Mouse (Mus musculus) embryonic facial prominence, embryonic 12.5 days (tissue): ENCODE data around the gene Casc1. TPM values are rescaled to one million over a fixed set of nuclear protein-coding genes. Genes with fewer than 3 reads are reported as not detected.
A peak's percentile ranks its signal among the peaks of the same experiment; 100 is the strongest.

Experiments used
- ATAC-seq: fragments of 200-750 bp; cut with Nextera tagmentation; 2 replicates; pipeline ENCODE4 v1.8.0; 2017; ENCODE audit not compliant: insufficient number of reproducible peaks, insufficient read depth, low FRiP score, low TSS enrichment
- H3K27ac ChIP-seq: fragments of 300-500 bp; sonication (generic); 2 replicates; pipeline ENCODE4 v1.5.1; 2016; ENCODE audit warnings: mild to moderate bottlenecking
- H3K27me3 ChIP-seq: fragments of 300-500 bp; sonication (generic); 2 replicates; pipeline ENCODE4 v1.6.1; 2016; ENCODE audit warnings: mild to moderate bottlenecking, moderate library complexity
- H3K36me3 ChIP-seq: fragments of 300-500 bp; sonication (generic); 2 replicates; pipeline ENCODE4 v1.6.1; 2016; ENCODE audit warnings: mild to moderate bottlenecking
- H3K4me1 ChIP-seq: fragments of 300-500 bp; sonication (generic); 2 replicates; pipeline ENCODE4 v1.6.1; 2016
- H3K4me2 ChIP-seq: fragments of 300-500 bp; sonication (generic); replicated peaks from 2 replicates; pipeline ENCODE4 v1.6.1; 2016; ENCODE audit warnings: mild to moderate bottlenecking, moderate library complexity
- H3K4me3 ChIP-seq: fragments of 300-500 bp; sonication (generic); 2 replicates; pipeline ENCODE4 v1.5.1; 2016; ENCODE audit warnings: mild to moderate bottlenecking
- H3K9ac ChIP-seq: fragments of 300-500 bp; sonication (generic); 2 replicates; pipeline ENCODE4 v1.6.1; 2016; ENCODE audit warnings: mild to moderate bottlenecking, moderate library complexity
- H3K9me3 ChIP-seq: fragments of 300-500 bp; sonication (generic); 2 replicates; pipeline ENCODE4 v1.6.1; 2016; ENCODE audit warnings: mild to moderate bottlenecking, moderate library complexity
- WGBS: fragments of 180-500 bp; shearing (Covaris S2); methylation state at CpG from one replicate; pipeline ENCODE4 v1.1.7; 2016; 5-methylcytosine and 5-hydroxymethylcytosine counted together
- polyA plus RNA-seq: library from polyadenylated mRNA; unstranded; fragments of >200 nt; fragmentation: Nextera tagmentation; extraction: Ambion mirVana; gene quantifications from 2 replicates; pipeline ENCODE4 v1.2.1, GENCODE M21; 2016

The Casc1 gene
- polyA plus RNA-seq, 1 experiment from 2014 or later = 0.35 TPM

GRCm38 (mm10) chr6:145235367-145235766 lies 24.6 kb upstream of the Casc1 start:
- Histone ChIP-seq H3K9me3 (no peaks in the 10 kb centered on the region), H3K4me3 (no peak overlapping the region), H3K27me3 (no peaks in the 10 kb centered on the region), H3K36me3 (peaks cover 4% of the 10 kb centered on the region), H3K9ac (no peak overlapping the region), H3K4me2 (no peak overlapping the region), H3K27ac (no peak overlapping the region), H3K4me1 (no peaks in the 10 kb centered on the region)
- WGBS = 83% methylated on average over 6 of the region's 6 CpGs
- ATAC-seq = no peak

DNA sequence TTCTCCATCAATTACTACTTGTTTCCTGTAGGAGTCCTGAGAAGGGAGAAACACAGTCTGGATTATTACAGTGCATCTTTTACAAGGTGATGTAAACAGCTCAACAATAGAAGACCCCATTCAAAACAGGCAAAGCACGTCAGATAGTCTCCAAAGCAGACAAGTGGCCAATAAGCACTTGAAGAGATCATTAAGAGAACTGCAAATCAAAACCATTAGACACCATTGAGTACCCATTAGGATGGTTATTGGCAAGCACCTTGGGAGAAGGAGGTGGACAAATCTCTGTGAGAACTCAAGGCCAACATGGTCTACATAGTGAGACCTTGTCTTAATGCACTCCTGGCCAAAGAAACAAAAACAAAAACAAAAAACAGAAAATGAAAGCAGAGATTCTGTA lies 23.6 kb upstream of the Casc1 start:
- Histone ChIP-seq H3K27me3 (no peaks in the 10 kb centered on the region), H3K4me2 (no peak overlapping the region), H3K9me3 (no peaks in the 10 kb centered on the region), H3K4me1 (no peaks in the 10 kb centered on the region), H3K27ac (no peak overlapping the region), H3K4me3 (no peak overlapping the region), H3K9ac (no peak overlapping the region), H3K36me3 (peaks cover 4% of the 10 kb centered on the region)
- no peak for ATAC-seq
- WGBS = 84% methylated on average over 1 of the region's 1 CpGs

DNA sequence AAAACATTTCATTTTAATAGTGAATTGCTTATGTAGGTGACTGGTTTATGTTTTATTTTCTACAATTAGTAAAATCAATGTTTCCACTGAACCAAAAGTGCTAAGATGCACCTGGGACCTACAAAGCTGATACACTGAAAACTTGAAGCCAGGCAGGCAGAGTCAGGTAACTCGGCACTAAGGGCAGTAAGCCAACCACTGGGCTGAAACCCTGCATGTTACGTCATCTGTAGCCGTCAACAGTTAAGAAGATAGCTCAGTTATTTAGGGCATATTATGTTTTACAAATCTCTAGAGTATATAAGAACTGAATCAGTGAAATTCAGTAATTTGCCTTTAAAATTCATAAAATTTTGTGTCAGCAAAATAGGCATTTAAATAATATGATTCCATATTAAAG lies 15.5 kb upstream of the Casc1 start:
- Histone ChIP-seq H3K9ac (no peak overlapping the region), H3K9me3 (no peaks in the 10 kb centered on the region), H3K27ac (no peak overlapping the region), H3K27me3 (no peaks in the 10 kb centered on the region), H3K4me2 (no peak overlapping the region), H3K4me3 (no peak overlapping the region), H3K36me3 (peaks cover 4% of the 10 kb centered on the region), H3K4me1 (no peaks in the 10 kb centered on the region)
- WGBS = 92% methylated on average over 3 of the region's 3 CpGs
- ATAC-seq = no peak

DNA sequence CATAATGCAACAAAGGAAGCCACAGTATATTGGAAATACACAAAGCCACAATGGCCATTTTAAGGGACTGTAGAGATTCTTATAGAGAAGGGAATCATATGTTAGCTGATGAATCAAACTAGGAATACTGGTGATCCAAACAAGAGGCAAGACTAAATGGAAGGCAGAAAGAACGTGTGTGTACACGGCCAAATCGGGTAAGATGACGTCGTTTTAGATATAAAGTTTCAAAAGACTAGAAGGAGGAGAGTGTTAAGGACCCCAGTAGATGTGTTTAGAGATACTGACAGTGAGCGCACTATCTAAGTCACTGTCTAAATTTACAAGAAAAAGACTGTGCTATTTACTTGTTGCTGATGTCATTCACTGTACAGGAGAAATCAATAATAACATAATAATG lies 13.4 kb upstream of the Casc1 start:
- Histone ChIP-seq H3K9me3 (no peaks in the 10 kb centered on the region), H3K4me2 (no peak overlapping the region), H3K36me3 (peaks cover 6% of the 10 kb centered on the region; the same call in 1 of the 2 replicates), H3K4me3 (no peak overlapping the region), H3K4me1 (no peaks in the 10 kb centered on the region), H3K27ac (no peak overlapping the region), H3K27me3 (no peaks in the 10 kb centered on the region), H3K9ac (no peak overlapping the region)
- no peak for ATAC-seq
- 92% methylated on average over 6 of the region's 6 CpGs for WGBS

GRCm38 (mm10) chr6:145215826-145216225 lies 5.0 kb upstream of the Casc1 start:
- Histone ChIP-seq H3K4me2 (no peak overlapping the region), H3K36me3 (peaks cover 17% of the 10 kb centered on the region), H3K4me3 (no peak overlapping the region), H3K27ac (no peak overlapping the region), H3K4me1 (peaks cover 7% of the 10 kb centered on the region; the same call in 1 of the 2 replicates), H3K27me3 (no peaks in the 10 kb centered on the region), H3K9me3 (no peaks in the 10 kb centered on the region), H3K9ac (no peak overlapping the region)
- 90% methylated on average over 3 of the region's 3 CpGs for WGBS
- ATAC-seq = no peak

- H3K27me3 ChIP-seq = no peaks in the 10 kb centered on the region
- H3K9me3 ChIP-seq = no peaks in the 10 kb centered on the region
- peaks cover 10% of the 10 kb centered on the region; the same call in 1 of the 2 replicates for H3K4me1 ChIP-seq
- H3K9ac ChIP-seq = no peak overlapping the region
- no peak overlapping the region for H3K27ac ChIP-seq
- no peak for ATAC-seq
- no peak overlapping the region for H3K4me2 ChIP-seq
- 78% methylated on average over 2 of the region's 2 CpGs for WGBS
- no peak overlapping the region for H3K4me3 ChIP-seq
- H3K36me3 ChIP-seq = peaks cover 11% of the 10 kb centered on the region
Measured at GRCm38 (mm10) chr6:145213916-145214315, 3.1 kb upstream of the Casc1 start.

GRCm38 (mm10) chr6:145211376-145212305 lies 836 bp upstream of the Casc1 start:
- no peaks in the 10 kb centered on the region for H3K27me3 ChIP-seq
- ATAC-seq = peak; percentile 43
- peak overlapping the region; percentile 64 for H3K4me2 ChIP-seq
- peak overlapping the region; percentile 94 for H3K27ac ChIP-seq
- H3K9me3 ChIP-seq = no peaks in the 10 kb centered on the region
- peak overlapping the region; percentile 74 for H3K4me3 ChIP-seq
- H3K36me3 ChIP-seq = 0 out of 2 replicates have a peak, but pooled peaks cover 4% of the 10 kb centered on the region
- WGBS = 4% methylated on average over 21 of the region's 21 CpGs
- H3K9ac ChIP-seq = peak overlapping the region; percentile 82
- H3K4me1 ChIP-seq = peaks cover 10% of the 10 kb centered on the region; the same call in 1 of the 2 replicates

DNA sequence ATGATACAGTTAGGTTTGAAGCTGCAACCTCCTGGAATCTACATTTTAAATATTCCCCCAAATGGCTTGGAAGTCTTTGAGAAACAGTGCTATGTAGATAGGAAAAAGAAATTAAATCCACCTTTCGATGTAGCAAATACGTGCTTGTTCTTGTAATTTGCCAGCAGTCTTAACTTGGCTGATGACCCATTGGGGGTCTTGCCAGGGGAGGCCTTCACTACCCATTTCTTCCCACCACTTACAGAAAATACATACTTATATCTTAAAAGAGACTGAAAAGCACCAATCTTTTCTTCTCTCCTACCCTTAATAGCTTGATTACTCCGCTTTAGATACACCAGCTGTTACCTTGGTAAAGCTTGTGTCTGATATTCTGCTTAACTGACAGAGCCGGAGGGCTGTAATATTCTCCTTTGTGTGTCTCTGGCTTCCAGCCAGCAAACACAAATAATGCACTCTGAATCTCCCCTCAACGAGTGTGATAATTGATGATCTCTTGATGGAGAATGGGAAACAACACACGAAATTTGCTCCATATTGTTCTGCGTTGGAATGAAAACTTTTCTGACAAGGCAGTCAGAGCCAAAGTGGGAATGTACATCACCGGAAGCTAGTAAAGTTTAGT lies 637 bp downstream of the Casc1 start:
- H3K4me1 ChIP-seq = peaks cover 10% of the 10 kb centered on the region; the same call in 1 of the 2 replicates
- H3K9ac ChIP-seq = no peak overlapping the region; the same call in 1 of the 2 replicates
- no peaks in the 10 kb centered on the region for H3K27me3 ChIP-seq
- H3K4me3 ChIP-seq = peak overlapping the region; percentile 74
- no peak overlapping the region for H3K27ac ChIP-seq
- 36% methylated on average over 8 of the region's 8 CpGs for WGBS
- H3K9me3 ChIP-seq = no peaks in the 10 kb centered on the region
- peak overlapping the region; percentile 64 for H3K4me2 ChIP-seq
- 0 out of 2 replicates have a peak, but pooled peaks cover 4% of the 10 kb centered on the region for H3K36me3 ChIP-seq
- no peak for ATAC-seq

DNA sequence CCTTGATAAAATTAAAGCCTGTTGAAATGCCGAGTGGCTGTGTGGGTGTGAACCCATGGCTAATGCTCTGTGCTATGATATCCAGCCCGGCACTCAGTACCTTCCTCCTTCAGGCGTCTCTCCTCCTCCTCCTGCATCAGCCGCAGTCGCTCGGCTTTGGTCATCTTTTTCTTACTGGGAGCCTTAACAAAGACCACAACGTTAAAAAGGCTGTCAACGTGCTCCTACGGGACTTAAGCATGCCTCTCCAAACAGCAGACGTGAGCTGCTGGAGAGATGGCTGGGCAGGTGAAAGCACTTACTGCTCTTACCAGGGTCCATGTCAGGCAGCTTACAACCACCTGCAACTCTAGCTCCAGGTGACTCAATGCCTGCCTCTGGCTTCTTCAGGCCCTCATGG lies 5.7 kb downstream of the Casc1 start:
- WGBS = 67% methylated on average over 10 of the region's 10 CpGs

DNA sequence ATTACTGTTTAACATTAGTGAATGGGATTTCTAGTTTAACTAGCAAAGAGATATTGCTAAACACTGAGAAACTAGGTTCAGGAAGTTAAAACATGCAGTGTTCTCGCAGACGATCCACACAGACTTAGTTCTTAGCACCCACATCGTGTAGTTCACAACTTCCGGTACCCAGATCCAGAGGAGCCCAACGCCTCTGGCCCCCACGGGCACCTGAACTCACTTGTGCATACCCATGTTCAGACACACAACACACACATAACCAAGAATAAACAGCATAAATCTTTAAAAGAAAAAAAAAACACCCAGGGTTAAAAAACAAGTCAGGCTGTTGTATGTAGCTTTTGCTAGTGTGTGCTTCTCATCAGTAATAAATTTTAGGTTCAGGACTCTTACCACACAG lies 6.4 kb downstream of the Casc1 start:
- H3K36me3 ChIP-seq = no peaks in the 10 kb centered on the region
- no peak overlapping the region for H3K4me2 ChIP-seq
- H3K27me3 ChIP-seq = no peaks in the 10 kb centered on the region
- H3K27ac ChIP-seq = no peak overlapping the region
- 85% methylated on average over 6 of the region's 6 CpGs for WGBS
- H3K4me3 ChIP-seq = no peak overlapping the region
- no peak for ATAC-seq
- H3K9ac ChIP-seq = no peak overlapping the region
- no peaks in the 10 kb centered on the region for H3K4me1 ChIP-seq
- no peaks in the 10 kb centered on the region for H3K9me3 ChIP-seq

More for the DNA sequence above, 5.7 kb downstream of the Casc1 start:
- Histone ChIP-seq H3K27me3 (no peaks in the 10 kb centered on the region), H3K9ac (no peak overlapping the region), H3K27ac (no peak overlapping the region), H3K4me2 (no peak overlapping the region), H3K4me1 (no peaks in the 10 kb centered on the region), H3K4me3 (no peak overlapping the region), H3K9me3 (no peaks in the 10 kb centered on the region), H3K36me3 (no peaks in the 10 kb centered on the region)
- no peak for ATAC-seq

DNA sequence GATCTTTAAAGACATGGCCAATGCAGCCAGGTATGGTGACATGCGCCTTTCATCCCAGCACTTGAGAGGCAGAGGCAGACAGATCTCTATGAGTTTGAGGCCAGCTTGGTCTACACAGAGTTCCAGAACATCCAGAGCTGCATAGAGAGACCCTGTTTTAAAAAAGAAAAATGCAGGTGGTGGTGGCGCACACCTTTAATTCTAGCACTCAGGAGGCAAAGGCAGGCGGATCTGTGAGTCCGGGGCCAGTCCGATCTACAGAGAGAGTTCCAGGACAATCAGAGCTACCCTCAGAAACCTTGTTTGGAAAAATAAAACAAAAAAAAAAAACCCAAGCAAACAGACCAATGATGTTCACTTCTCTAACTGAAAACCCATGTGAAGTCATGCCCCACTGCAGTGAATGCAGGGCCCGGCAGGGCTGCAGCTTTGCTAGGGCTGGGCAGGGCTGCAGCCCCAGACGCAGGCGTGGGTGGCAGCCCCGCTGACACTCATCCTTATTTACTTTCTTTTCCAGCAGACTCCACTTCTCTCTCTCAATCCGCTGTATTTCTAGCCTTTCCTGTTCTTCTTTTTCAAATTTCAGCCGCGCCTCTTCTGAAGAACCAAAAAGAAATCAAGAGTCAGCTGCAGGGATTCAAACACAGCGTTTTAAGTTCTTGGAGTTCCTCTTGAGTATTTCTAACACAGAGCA lies 8.2 kb downstream of the Casc1 start:
- Histone ChIP-seq H3K9me3 (no peaks in the 10 kb centered on the region), H3K36me3 (no peaks in the 10 kb centered on the region), H3K9ac (no peak overlapping the region), H3K4me3 (no peak overlapping the region), H3K4me2 (no peak overlapping the region), H3K27me3 (no peaks in the 10 kb centered on the region), H3K27ac (no peak overlapping the region), H3K4me1 (no peaks in the 10 kb centered on the region)
- no peak for ATAC-seq
- 79% methylated on average over 13 of the region's 13 CpGs for WGBS
